Mouse (Mus musculus): ENCODE measurements around the gene Plcb1.

DNA sequence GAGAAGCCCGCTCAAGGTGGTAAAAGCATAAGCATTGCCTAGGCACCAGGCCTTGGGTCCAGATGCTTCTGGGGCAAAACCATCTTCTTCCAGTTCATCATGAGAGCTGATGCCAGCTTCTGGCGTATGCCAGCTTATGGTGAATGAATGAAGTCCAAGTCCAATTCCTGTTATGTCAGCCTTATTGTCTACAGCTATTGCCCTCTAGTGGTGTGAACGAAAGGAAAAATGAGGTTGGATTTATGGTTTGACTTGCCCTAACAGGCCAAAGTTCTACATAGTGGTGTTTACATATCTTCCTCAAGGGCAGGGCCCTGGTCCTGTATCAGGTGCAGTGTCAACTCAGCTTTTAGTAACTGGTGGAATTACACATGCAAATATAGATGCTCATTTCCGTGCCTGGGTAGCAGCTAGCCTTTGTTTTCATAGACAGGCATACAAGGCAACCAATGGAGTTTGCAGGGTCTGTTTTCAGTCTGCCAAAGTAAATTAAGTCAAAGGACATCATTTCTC lies 138.3 kb downstream of the Plcb1 start:
- TF ChIP-seq CTCF (IDR thresholded peaks at IDR 0.05; ENCODE audit: insufficient read depth, low read length) (no peak), POLR2A (IDR thresholded peaks at IDR 0.05; ENCODE audit: borderline replicate concordance, extremely low read depth, low read depth, low read length) (no peak)

All from lung, adult 2 months (tissue).